Mouse (Mus musculus): Measurements from ENCODE around the gene Heca.
"Not testable (repeated sequence)": the region's sequence is repeated elsewhere in the genome, so short reads cannot be mapped to it uniquely, and the experiment has no call there.

Gene Heca

DNA sequence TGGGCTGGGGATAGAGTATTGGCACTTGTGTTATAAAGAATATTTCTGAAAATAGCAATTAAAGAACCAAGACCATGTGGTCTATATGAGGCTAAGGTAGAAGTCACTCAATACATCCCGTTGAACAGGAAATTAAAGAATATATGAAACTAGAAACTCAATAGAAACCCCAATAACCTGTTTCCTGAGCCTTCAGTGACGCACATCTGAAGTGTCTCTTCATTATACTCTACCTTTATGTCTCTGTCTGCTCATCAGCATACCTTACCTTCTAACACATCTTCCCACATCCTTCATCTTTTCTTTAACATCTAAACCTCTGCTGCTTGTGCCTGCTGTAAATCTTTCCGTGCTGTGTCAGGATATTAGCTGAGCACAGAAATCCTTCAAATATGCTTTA, 67.8 kb downstream of the Heca start:
- no peak for DNase-seq (ENCODE audit: low read depth, low spot score)

DNA sequence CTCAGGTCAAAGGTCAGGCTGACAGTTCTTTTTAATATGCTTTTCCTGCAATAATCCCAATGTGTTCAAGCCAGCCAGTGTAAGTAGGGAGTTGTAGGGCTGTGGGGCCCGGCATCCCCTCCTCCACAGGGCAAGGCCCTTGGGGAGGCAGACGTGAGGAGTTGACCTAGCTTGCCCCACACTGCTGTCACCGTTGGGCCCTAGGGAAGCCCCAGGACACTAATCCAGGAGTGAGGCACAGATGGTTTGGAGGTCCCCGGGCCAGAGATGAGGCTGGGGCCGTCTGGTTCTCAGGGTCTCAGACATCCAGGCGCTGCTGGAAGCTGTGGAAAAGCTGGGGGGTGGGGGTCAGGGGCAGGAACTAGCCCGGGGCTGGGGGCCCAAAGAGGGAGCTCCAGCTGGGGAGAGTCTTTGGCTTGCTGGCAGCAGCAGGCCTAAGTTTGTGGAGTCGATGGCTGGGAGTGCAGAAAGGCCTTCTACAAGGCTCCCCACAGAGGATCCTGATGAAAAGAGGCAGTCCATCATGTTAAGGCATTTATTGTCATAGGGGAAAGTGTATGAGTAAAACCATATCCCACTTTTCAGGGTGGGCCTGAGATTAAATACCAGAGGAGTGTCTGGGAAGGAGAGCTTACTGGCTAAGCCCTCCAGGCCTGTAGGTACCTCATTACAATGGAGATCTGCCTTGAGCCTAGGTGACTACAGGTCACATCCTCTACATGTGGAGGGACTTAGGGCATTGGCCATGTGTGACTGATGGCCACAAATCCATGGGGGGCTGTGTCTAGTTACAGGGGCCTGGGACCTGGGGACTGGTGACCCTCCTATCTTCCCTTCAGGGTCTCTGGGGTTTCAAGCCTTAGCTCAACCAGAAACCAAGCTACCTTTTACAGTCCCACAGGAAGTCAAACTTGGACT, 69.6 kb downstream of the Heca start:
- DNase-seq (ENCODE audit: low read depth, low spot score): no peak

DNA sequence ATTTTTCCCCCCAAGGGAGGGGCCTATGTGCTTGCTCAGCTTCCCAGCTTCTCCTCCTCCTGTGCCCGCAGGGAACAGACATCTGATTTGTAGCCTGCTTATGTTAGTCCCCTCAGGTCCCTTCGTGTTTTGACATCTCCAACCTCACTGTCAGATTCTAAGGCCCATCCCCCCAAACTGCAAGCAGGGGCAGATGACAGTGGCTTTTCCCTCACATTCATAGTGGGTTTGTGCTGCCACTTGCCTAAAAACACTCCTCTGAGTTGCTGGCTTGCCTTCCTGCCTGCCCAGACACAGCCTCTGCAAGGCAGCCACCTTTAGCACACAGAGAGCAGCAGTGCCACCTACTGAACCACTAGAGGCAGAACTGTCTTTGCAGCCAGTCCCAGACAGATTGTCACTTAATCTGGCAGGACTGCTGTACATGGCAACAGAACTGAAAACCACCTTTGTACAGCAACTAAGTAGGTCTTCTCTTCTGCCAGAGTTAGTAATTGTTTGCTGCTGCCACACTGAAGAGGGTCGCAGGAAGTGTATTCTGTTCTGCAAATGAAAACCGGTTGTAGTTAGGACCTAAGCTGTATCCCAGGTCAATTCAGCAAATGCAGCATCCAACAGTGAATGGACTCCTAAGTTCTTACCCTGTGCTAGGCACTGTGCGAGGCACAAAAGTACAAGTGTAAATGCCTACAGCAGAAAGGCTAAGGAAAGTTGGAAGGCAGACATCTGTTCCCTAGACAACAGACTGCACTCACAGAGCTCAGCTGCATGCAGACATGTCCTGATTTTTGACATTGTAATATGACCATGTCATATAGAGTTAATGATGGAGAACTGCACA, 77.8 kb downstream of the Heca start:
- DNase-seq (ENCODE audit: low read depth, low spot score): no peak

DNA sequence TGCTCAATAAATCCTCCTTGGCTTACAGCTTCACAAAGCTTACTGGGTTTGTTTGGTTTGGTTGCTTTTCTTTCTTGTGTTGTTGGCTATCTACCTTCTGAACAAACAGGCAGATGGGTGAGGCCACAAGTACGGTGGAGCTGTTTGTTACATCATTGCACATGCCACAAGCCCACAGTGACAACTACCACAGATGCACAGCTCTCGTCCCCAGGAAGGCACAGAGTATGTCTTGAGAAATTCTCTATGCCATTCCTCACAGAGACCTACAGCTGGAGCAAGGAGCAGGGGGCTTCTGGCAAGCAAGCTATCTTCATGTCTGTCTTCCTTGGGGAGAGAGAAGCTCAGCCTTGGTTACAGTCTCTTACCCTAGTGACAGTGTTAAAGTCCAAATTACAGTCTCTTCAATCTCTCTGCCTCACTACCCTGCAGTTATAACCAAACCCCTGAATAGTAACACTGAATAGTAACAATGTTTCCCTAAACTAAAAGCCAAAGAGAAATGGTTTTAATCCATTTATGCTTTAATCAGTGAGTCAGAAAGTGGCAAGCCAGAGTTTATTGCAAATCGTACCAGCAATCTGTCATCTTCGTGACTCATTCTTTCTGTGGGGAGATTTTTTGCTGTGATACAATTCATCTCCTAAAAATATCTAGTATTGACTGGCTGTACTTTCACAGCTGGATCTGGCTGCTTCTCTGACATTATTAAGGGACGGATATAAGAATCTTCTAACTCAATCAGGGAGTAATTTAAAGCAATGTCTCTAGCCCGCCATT, 87.0 kb downstream of the Heca start:
- no peak for DNase-seq (ENCODE audit: low read depth, low spot score)

DNA sequence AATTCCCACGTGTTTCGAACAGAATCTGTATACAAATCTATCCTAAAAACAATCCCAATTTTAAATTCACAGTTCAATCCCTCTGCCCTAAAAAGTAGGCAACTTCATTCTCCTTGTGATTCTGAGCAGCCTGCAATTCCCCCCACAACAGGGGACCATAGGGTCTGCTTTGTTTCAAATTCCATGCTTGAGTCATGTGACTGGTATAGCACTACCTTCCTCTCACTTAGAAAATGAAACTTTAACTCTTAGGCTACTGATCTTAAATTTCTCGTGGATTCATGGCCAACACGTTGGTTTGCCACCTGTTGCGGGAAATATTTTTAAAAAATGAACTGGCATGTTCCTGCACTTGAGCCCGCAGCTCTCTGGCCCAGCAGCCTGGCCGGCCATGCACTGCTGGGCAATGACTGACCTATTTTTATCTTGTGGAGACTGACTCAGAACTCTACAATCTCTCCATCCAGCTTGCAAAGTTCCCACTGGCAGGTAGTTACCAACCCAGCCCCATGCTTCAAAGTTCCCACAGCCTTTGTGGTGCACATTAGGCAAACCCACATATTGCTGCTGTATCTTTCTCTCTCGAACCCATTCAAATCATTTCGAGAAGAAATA, 90.1 kb downstream of the Heca start:
- no peak for DNase-seq (ENCODE audit: low read depth, low spot score)

DNA sequence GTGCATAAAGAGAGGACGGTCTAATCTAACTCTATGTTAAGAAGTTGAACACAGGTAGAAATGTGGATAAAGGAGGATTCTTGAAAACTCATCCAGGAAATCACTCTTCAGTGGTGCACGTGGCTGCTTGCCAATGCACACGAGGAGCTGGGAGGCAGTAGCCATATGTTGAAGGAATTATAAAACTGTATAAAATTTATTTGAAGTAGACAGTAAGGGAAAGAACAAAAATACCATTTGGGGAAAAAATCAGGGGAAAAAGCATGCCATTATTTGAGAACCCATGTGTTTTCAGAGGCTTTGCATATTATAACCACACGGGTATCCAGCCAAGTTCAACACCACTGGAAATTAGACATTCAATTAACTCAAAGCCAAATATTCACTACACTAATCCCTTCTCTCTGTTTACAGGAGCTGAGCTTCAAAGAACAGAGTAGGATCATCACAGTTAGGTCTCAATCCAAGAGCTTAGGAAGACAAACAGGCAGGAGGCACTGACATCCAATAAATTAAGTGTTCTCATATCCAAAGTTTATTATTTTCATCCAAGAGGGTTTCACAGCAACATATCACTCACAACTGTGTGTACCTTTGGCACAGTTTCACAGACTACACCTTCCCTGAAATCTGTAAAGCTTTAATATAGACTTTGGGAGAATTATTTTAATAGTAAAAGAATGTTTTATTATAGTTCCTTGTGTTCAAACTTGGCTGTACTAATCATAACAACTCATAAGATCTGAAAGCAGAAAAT, 102.9 kb downstream of the Heca start:
- DNase-seq (ENCODE audit: low read depth, low spot score): no peak

DNA sequence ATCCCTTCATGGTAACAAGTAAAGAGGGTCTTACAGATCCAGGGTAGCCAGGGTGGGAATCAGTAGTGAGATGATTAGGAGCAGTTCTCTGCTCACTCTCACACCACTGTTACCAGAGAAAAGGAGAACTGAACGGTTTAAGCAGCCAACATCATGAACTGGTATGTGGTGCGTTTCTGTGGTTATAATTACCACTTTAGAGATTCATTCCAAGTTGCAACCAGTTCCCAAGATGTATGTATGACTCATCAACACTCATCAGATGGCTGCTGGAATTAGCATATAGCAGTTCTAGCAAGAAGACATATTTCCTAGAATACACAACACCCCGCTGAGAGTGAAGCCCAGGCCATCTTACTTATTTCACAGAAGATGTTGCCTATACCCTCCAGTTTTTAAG, 105.8 kb downstream of the Heca start:
- DNase-seq (ENCODE audit: low read depth, low spot score): no peak

DNA sequence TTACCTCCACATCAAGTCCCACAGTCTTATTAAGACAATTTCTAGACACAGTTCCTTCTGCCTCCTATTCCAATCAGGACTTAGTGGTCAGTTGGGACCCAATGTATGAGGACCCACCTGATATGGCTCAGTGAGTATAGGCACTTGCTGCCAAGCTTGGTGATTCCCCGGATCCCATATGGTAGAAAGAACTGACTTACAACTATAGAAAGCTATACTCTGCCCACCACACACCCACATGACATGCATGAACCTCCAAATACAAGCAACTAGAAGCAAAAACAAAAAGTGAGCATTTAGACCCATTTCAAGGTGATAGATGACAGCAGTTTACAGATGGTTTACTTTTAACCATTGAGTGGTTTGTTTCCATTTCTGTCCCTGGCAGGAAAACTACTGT, 111.6 kb downstream of the Heca start:
- DNase-seq (ENCODE audit: low read depth, low spot score): no peak

DNA sequence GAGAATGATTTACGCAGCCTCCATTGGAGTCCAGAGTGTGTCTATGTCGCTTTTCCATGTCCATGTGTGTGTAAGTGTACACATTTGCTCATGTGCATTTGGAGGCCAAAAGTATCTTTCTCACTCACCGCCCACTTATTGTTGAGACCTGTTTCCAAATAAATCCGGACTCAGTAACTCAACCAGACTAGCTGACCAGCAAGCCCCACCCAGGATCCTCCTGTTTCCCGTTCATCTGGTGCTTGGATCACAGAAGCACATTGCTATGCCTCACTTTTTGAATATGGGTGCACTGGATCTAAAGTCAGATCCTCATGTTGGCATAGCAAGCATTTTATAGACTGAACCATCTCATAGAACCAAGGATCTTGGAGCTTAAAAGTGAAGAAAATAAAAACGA, 112.8 kb downstream of the Heca start:
- no peak for DNase-seq (ENCODE audit: low read depth, low spot score)

DNA sequence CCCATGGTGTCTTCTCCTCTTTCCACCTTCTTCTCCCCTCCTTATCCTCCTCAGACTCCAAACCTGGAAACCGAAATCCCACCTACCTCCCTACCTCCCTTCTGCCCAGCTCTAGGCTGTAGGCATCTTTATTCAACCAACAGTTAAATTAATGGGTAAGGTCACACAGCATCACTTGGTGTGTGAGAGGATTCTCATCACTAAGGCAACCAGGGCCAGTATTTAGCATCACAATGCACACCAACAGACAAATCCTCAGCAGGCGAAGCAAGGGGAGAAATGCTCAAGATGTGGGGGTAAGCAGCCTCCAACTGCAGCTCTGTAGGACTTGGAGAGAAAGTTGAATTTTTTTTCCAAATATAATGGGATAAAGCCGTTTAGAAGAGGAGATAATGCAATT, 116.8 kb downstream of the Heca start:
- DNase-seq (ENCODE audit: low read depth, low spot score): no peak

DNA sequence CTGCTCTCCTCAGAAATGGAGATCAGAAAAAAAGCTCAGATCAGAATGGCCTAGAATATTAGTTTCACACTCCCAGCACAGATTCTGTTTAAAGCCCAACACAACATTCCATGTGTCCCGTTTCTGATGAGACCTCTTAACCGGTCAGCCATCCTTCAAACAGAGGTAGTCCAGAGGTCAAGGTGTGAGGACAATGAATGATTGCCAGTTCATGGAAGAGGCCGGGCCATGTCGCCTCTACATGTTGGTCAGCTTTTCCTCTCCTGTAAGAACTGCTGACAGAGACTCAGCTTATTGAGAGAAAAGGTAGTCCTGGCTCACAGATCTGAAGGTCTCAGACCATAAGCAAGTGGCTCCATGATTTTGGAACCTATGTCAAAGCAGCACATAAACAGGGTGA, 118.7 kb downstream of the Heca start:
- DNase-seq (ENCODE audit: low read depth, low spot score): no peak

DNA sequence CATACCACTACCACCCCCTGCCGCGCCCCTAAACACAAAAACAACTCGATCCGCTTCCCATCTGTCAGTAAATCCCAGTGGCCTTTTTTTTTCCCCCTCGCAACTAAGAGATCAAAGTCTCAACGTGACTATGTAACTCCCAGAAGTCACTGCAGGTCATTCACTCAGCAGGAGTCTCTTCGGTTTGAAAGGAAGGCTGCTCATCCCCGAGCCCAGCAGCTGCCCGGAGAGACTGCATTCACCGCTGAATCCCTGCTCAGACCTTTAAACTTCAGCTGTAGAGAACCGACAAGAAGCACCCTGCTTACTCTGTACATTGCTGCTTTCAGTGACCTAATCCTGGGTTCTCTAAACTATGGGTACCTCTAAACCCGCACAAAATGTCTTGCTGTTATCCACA, 120.5 kb downstream of the Heca start:
- DNase-seq (ENCODE audit: low read depth, low spot score): no peak

DNA sequence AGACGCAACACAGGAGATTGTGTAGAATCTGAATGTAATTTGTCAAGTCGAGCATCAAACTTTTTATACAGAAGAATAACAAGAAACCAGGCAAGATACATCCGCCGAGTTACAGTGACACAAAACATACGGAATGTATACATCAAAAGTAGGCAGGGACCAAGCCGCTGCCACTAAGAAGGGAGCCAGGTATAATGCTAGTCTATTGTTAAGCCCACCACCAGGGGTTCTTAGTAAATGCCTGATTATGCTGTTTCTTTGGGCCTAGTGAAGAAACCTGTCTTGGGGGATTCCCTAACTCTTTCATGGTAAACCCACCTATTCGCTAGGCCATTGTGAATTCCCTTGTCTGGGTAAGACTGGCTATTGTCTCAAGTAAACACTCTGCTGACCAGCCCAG, 127.4 kb downstream of the Heca start:
- not testable (repeated sequence) for DNase-seq (ENCODE audit: low read depth, low spot score)

All from c-Kit-negative CD71-positive TER-119-positive erythroid progenitor cells, embryonic 14.5 days (primary cell).